Mouse (Mus musculus) MEL (cell line): ENCODE data around the gene B3gnt7. TPM values are rescaled to one million over a fixed set of nuclear protein-coding genes. Genes with fewer than 3 reads are reported as not detected.

ENCODE experiments used
- DNase-seq: peaks from one replicate; pipeline ENCODE4 v3.0.0; 2011; ENCODE audit warnings: low read depth, low spot score
- H3K27ac ChIP-seq: 2 replicates; pipeline ENCODE4 v1.5.1; 2012; ENCODE audit warnings: low read depth, mild to moderate bottlenecking, control low read depth, low read length, moderate library complexity; ENCODE audit not compliant: control insufficient read depth
- H3K27me3 ChIP-seq, 2 experiments: fragments of 150-350 bp in 1 of 2; sonication (generic) in 1 of 2; 2 replicates each; pipeline ENCODE4 v1.6.1; 2012; ENCODE audit warnings: low read length in 2 of 2, mild to moderate bottlenecking in 2 of 2, improper control_type of control experiment in 1 of 2, moderate library complexity in 1 of 2; ENCODE audit not compliant: insufficient read depth in 2 of 2, control insufficient read depth in 1 of 2
- H3K36me3 ChIP-seq, 2 experiments: 2 replicates each; pipeline ENCODE4 v1.6.1; 2012 to 2014; ENCODE audit warnings: low read length in 2 of 2, improper control_type of control experiment in 1 of 2, inconsistent platforms in 1 of 2, mild to moderate bottlenecking in 1 of 2; ENCODE audit not compliant: insufficient read depth in 2 of 2, control insufficient read depth in 1 of 2
- H3K4me1 ChIP-seq, 2 experiments: fragments of 150-350 bp in 1 of 2; sonication (generic) in 1 of 2; 2 replicates each; pipeline ENCODE4 v1.6.1; 2012; ENCODE audit warnings: low read length in 2 of 2, improper control_type of control experiment in 1 of 2, mild to moderate bottlenecking in 1 of 2; ENCODE audit not compliant: insufficient read depth in 2 of 2, control insufficient read depth in 1 of 2
- H3K4me3 ChIP-seq, 2 experiments: fragments of 150-350 bp in 1 of 2; sonication (generic) in 1 of 2; 2 replicates each; pipeline ENCODE4 v1.5.1; 2012; ENCODE audit warnings: low read depth in 2 of 2, low read length in 2 of 2, mild to moderate bottlenecking in 2 of 2, moderate library complexity in 2 of 2, control low read depth in 1 of 2, improper control_type of control experiment in 1 of 2; ENCODE audit not compliant: control insufficient read depth in 1 of 2, insufficient read depth in 1 of 2
- H3K79me2 ChIP-seq: 2 replicates; pipeline ENCODE4 v1.6.1; 2012; ENCODE audit warnings: mild to moderate bottlenecking, low read length, moderate library complexity; ENCODE audit not compliant: control insufficient read depth, poor library complexity, insufficient read depth
- H3K9ac ChIP-seq: 2 replicates; pipeline ENCODE4 v1.6.1; 2012; ENCODE audit warnings: low read depth, mild to moderate bottlenecking, control low read depth, low read length, moderate library complexity; ENCODE audit not compliant: control insufficient read depth, poor library complexity, severe bottlenecking
- H3K9me3 ChIP-seq: fragments of 150-350 bp; sonication (generic); replicated peaks from 2 replicates; pipeline ENCODE4 v1.6.1; 2012; ENCODE audit warnings: mild to moderate bottlenecking, low read length, improper control_type of control experiment, moderate library complexity; ENCODE audit not compliant: insufficient read depth
- CHD1 ChIP-seq: IDR thresholded peaks from 2 replicates; pipeline ENCODE4 v1.6.1; 2012; ENCODE audit warnings: low read depth, mild to moderate bottlenecking, inconsistent platforms, low read length, improper control_type of control experiment
- CHD2 ChIP-seq: IDR thresholded peaks from 2 replicates; pipeline ENCODE4 v1.6.1; 2011; ENCODE audit warnings: low read length, improper control_type of control experiment
- E2F4 ChIP-seq: IDR thresholded peaks from 2 replicates; pipeline ENCODE4 v1.6.1; 2011; ENCODE audit warnings: low read depth, low read length, improper control_type of control experiment, borderline replicate concordance
- GABPA ChIP-seq: IDR thresholded peaks from 2 replicates; pipeline ENCODE4 v1.6.1; 2012; ENCODE audit warnings: low read depth, mild to moderate bottlenecking, inconsistent platforms, low read length, improper control_type of control experiment, moderate library complexity
- HCFC1 ChIP-seq: IDR thresholded peaks from 2 replicates; pipeline ENCODE4 v1.6.1; 2012; ENCODE audit warnings: low read depth, mild to moderate bottlenecking, inconsistent platforms, low read length, improper control_type of control experiment, moderate library complexity
- NELFE ChIP-seq: IDR thresholded peaks from 2 replicates; pipeline ENCODE4 v1.6.1; 2011; ENCODE audit warnings: low read depth, low read length, improper control_type of control experiment
- POLR2A ChIP-seq, 2 experiments: IDR thresholded peaks; 2 replicates each; pipeline ENCODE4 v1.6.1; 2011 to 2012; ENCODE audit warnings: low read length in 2 of 2, mild to moderate bottlenecking in 2 of 2, control low read depth in 1 of 2, improper control_type of control experiment in 1 of 2, low read depth in 1 of 2, moderate library complexity in 1 of 2; ENCODE audit not compliant: control insufficient read depth in 1 of 2, insufficient read depth in 1 of 2, poor library complexity in 1 of 2
- POLR2AphosphoS2 ChIP-seq: IDR thresholded peaks from 2 replicates; pipeline ENCODE4 v1.6.1; 2011; ENCODE audit warnings: low read length, improper control_type of control experiment
- POLR2AphosphoS5 ChIP-seq: IDR thresholded peaks from 2 replicates; pipeline ENCODE4 v1.6.1; 2012; ENCODE audit warnings: low read depth, borderline replicate concordance, mild to moderate bottlenecking, inconsistent platforms, low read length, moderate library complexity, mixed read lengths
- SMC3 ChIP-seq: IDR thresholded peaks from 2 replicates; pipeline ENCODE4 v1.6.1; 2011; ENCODE audit warnings: low read depth, low read length, improper control_type of control experiment
- UBTF ChIP-seq: IDR thresholded peaks from 2 replicates; pipeline ENCODE4 v1.6.1; 2012; ENCODE audit warnings: low read depth, mild to moderate bottlenecking, inconsistent platforms, low read length, improper control_type of control experiment, moderate library complexity, borderline replicate concordance; ENCODE audit not compliant: insufficient read depth
- USF2 ChIP-seq, 2 experiments: IDR thresholded peaks; 2 replicates each; pipeline ENCODE4 v1.6.1; 2011 to 2012; ENCODE audit warnings: improper control_type of control experiment in 2 of 2, low read length in 2 of 2, borderline replicate concordance in 1 of 2, inconsistent platforms in 1 of 2, low read depth in 1 of 2, mild to moderate bottlenecking in 1 of 2; ENCODE audit not compliant: insufficient read depth in 1 of 2
- ZMIZ1 ChIP-seq: IDR thresholded peaks from 2 replicates; pipeline ENCODE4 v1.6.1; 2012; ENCODE audit warnings: low read depth, mild to moderate bottlenecking, inconsistent platforms, low read length, improper control_type of control experiment, moderate library complexity
- polyA plus RNA-seq, 2 experiments: library from polyadenylated mRNA; stranded (reverse) in 1 of 2; unstranded in 1 of 2; fragments of >175 nt in 1 of 2; fragments of >200 nt in 1 of 2; gene quantifications; 2 replicates each; pipeline versions ENCODE4 v1.2.1 to v1.2.4; 2012; ENCODE audit warnings: low replicate concordance in 2 of 2, low read depth in 1 of 2; ENCODE audit not compliant: insufficient read length in 2 of 2, insufficient read depth in 1 of 2, missing spikeins in 1 of 2
- total RNA-seq: library from RNA; depleted of rRNA; stranded (reverse); fragments of 300-350 nt; gene quantifications from 2 replicates; pipeline ENCODE4 v1.2.3, GENCODE M21; 2012

Gene B3gnt7
- total and polyA plus RNA-seq, 3 experiments, result 0.40 TPM; not detected in 2

GRCm38 (mm10) chr1:86343969-86344861 lies 41.6 kb downstream of the B3gnt7 start (continued):
- TF ChIP-seq USF2 (IDR thresholded peaks at IDR 0.05; ENCODE audit: borderline replicate concordance in 1 of 2, insufficient read depth in 1 of 2, low read depth in 1 of 2, low read length in 2 of 2) (no peak), HCFC1 (peak; percentile 32; the same call in 1 of the 2 replicates), NELFE (peak; percentile 41; the same call in 1 of the 2 replicates), UBTF (no peak), SMC3 (peak; percentile 43), E2F4 (no peak), CHD1 (no peak), GABPA (no peak)

GRCm38 (mm10) chr1:86345069-86345468 lies 42.4 kb downstream of the B3gnt7 start:
- no peaks in the 10 kb centered on the region for H3K79me2 ChIP-seq
- DNase-seq, result peak; percentile 57
- peak overlapping the region; percentile 66 for H3K27ac ChIP-seq
- peaks cover 17 to 50% of the 10 kb centered on the region in 2 experiments; a peak in 3 of 4 replicates for H3K36me3 ChIP-seq
- no peaks in the 10 kb centered on the region for H3K9me3 ChIP-seq
- no peak overlapping the region for H3K9ac ChIP-seq
- H3K4me3 ChIP-seq, result no peak overlapping the region
- TF ChIP-seq NELFE, result peak; percentile 24; the same call in 1 of the 2 replicates
- 0 out of 2 replicates have a peak, but pooled peaks have one; percentile 30 for TF ChIP-seq POLR2AphosphoS2
- TF ChIP-seq HCFC1, result 0 out of 2 replicates have a peak, but pooled peaks have one; percentile 3
- TF ChIP-seq CHD2, result peak; percentile 19; the same call in 1 of the 2 replicates
- no peak for TF ChIP-seq POLR2AphosphoS5
- TF ChIP-seq ZMIZ1, result peak; percentile 53
- peak in 1 of 2 experiments; percentile 63; a peak in 1 of 4 replicates for TF ChIP-seq POLR2A (IDR thresholded peaks at IDR 0.05; ENCODE audit: control insufficient read depth in 1 of 2, insufficient read depth in 1 of 2, low read depth in 1 of 2, low read length in 2 of 2, poor library complexity in 1 of 2)
- peak; percentile 49; the same call in 1 of the 2 replicates for TF ChIP-seq CHD1
- TF ChIP-seq USF2 (IDR thresholded peaks at IDR 0.05; ENCODE audit: borderline replicate concordance in 1 of 2, insufficient read depth in 1 of 2, low read depth in 1 of 2, low read length in 2 of 2), result no peak
- no peaks in the 10 kb centered on the region for H3K27me3 ChIP-seq
- peaks cover 0 to 6% of the 10 kb centered on the region in 2 experiments; a peak in 2 of 4 replicates for H3K4me1 ChIP-seq

- no peaks in the 10 kb centered on the region for H3K9me3 ChIP-seq
- no peak overlapping the region for H3K4me3 ChIP-seq
- no peaks in the 10 kb centered on the region for H3K27me3 ChIP-seq
- H3K79me2 ChIP-seq, result no peaks in the 10 kb centered on the region
- no peak overlapping the region for H3K9ac ChIP-seq
- peaks cover 0 to 6% of the 10 kb centered on the region in 2 experiments; a peak in 2 of 4 replicates for H3K4me1 ChIP-seq
- no peak for DNase-seq
- H3K27ac ChIP-seq, result no peak overlapping the region
- peak in 1 of 2 experiments; percentile 26; a peak in 1 of 4 replicates for TF ChIP-seq POLR2A (IDR thresholded peaks at IDR 0.05; ENCODE audit: control insufficient read depth in 1 of 2, insufficient read depth in 1 of 2, low read depth in 1 of 2, low read length in 2 of 2, poor library complexity in 1 of 2)
- no peak for TF ChIP-seq ZMIZ1
- TF ChIP-seq, all 39 proteins: peak for 1
- peaks cover 24 to 58% of the 10 kb centered on the region in 2 experiments for H3K36me3 ChIP-seq
Observed at GRCm38 (mm10) chr1:86345956-86346355, 43.3 kb downstream of the B3gnt7 start.
